Mouse (Mus musculus): ENCODE results near the gene Aldh1l2.

Aldh1l2 gene

GRCm38 (mm10) chr10:83457531-83457930 lies 76.4 kb downstream of the Aldh1l2 start:
- in situ Hi-C loops (cut with MboI): no loop called here

DNA sequence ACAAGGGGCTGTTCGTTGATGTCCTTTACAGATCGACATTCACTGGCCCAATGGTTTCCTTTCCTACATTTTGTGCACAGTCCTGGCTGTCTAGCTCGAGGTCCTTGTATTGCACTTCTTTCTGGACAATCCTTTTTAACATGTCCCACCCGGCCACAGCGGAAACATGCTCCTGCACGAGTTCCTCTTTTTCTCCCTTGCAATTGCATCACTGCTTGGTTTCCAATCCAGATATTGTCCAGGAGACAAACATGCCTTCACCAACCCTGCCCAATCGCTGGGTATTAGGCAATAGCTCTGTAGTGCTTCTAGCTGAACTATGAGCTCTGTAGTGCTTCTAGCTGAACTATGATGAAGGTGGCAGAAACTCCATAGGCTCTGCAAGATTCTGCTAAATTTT lies 85.4 kb downstream of the Aldh1l2 start:
- in situ Hi-C loops (cut with MboI): no loop called here

All from mature B cell (primary cell).